Comparison of ENCODE assay signal across 8 mouse cellular contexts in genomic region chr4:152434836-152435235, GRCm38 (mm10). TPM values are rescaled to one million over a fixed set of nuclear protein-coding genes. Genes with fewer than 3 reads are reported as not detected.
DNase-seq lines count a peak whose midpoint lies in the region; ATAC-seq and TF ChIP-seq lines count a peak whose summit lies in the region.

No protein-coding gene starts in this region.

- DNase-seq in cerebellum, adult 11-12 months, result peak; percentile 83
- DNase-seq in forebrain, postnatal 0 days, result peak; percentile 97
- DNase-seq in heart, postnatal 36 days, result peak; percentile 81 to 90
- DNase-seq in layer of hippocampus, adult 11-12 months (ENCODE audit: low spot score), result peak; percentile 93
- peak; percentile 70 to 76 for DNase-seq in lung, adult 18-20 months
- DNase-seq in ovary, adult 18-20 months (ENCODE audit: low spot score), result peak; percentile 40
- peak; percentile 65 for DNase-seq in thymus, adult 2 months

- peaks cover 2% of the 10 kb centered on the region for H3K4me1 ChIP-seq in ES-Bruce4 (ENCODE audit: control insufficient read depth, insufficient read depth, low read length)
- no peaks in the 10 kb centered on the region for H3K4me1 ChIP-seq in forebrain, postnatal 0 days (ENCODE audit: insufficient read depth)
- no peaks in the 10 kb centered on the region for H3K4me1 ChIP-seq in thymus, adult 2 months (replicated peaks; ENCODE audit: control insufficient read depth, insufficient read depth, low read length)

- under 1% methylated on average over 9 of the region's 9 CpGs for WGBS in forebrain, postnatal 0 days
- WGBS in thymus, adult 2 months, result 71% methylated on average over 9 of the region's 9 CpGs

- no peak for TF ChIP-seq EP300 in ES-Bruce4 (IDR thresholded peaks at IDR 0.05; ENCODE audit: insufficient read depth, low read depth, low read length)

- intact Hi-C loops in heart, postnatal 36 days (cut with DNase I), result loop anchor here (1.0 to 2.0 kb wide), 3 partner anchors 102 to 262 kb away; no protein-coding TSS in a partner anchor

- peak overlapping the region; percentile 57 for H3K4me2 ChIP-seq in forebrain, postnatal 0 days (ENCODE audit: low read depth)

- H3K4me3 ChIP-seq in ES-Bruce4 (ENCODE audit: low read depth, low read length), result peak overlapping the region; percentile 19; the same call in 1 of the 2 replicates
- peak overlapping the region; percentile 29 for H3K4me3 ChIP-seq in forebrain, postnatal 0 days (ENCODE audit: low read depth, low read length)
- H3K4me3 ChIP-seq in thymus, adult 2 months (ENCODE audit: control insufficient read depth, insufficient read depth, low read length), result no peak overlapping the region

- H3K9me3 ChIP-seq in ES-Bruce4 (replicated peaks; ENCODE audit: control insufficient read depth, insufficient read depth, low read length, poor library complexity, severe bottlenecking), result no peaks in the 10 kb centered on the region
- H3K9me3 ChIP-seq in forebrain, postnatal 0 days (ENCODE audit: low read length), result no peaks in the 10 kb centered on the region

- no peak overlapping the region for H3K27ac ChIP-seq in ES-Bruce4 (ENCODE audit: insufficient read depth, low read length)
- 0 out of 2 replicates have a peak overlapping the region, but pooled peaks have one; percentile 30 for H3K27ac ChIP-seq in forebrain, postnatal 0 days (ENCODE audit: low read depth, low read length)
- H3K27ac ChIP-seq in thymus, adult 2 months (ENCODE audit: control insufficient read depth, insufficient read depth, low read length), result no peak overlapping the region

- peak; percentile 98 for TF ChIP-seq CTCF in ES-Bruce4 (IDR thresholded peaks at IDR 0.05; ENCODE audit: low read depth, low read length)
- peak; percentile 96 for TF ChIP-seq CTCF in forebrain, postnatal 0 days (IDR thresholded peaks at IDR 0.05; ENCODE audit: low read depth)
- TF ChIP-seq CTCF in thymus, adult 2 months (IDR thresholded peaks at IDR 0.05; ENCODE audit: borderline replicate concordance, control insufficient read depth, extremely low read depth, insufficient read depth, low read length, poor library complexity), result peak; percentile 64; the same call in 1 of the 2 replicates

- H3K36me3 ChIP-seq in ES-Bruce4 (ENCODE audit: control insufficient read depth, insufficient read depth, low read length, poor library complexity, severe bottlenecking), result no peaks in the 10 kb centered on the region
- H3K36me3 ChIP-seq in forebrain, postnatal 0 days (ENCODE audit: insufficient read depth), result no peaks in the 10 kb centered on the region
- no peaks in the 10 kb centered on the region for H3K36me3 ChIP-seq in thymus, adult 2 months (ENCODE audit: control insufficient read depth, insufficient read depth, low read length)

- H3K9ac ChIP-seq in ES-Bruce4 (ENCODE audit: low read depth, poor library complexity, severe bottlenecking), result no peak overlapping the region; the same call in 1 of the 2 replicates
- H3K9ac ChIP-seq in forebrain, postnatal 0 days, result peak overlapping the region; percentile 40; the same call in 1 of the 2 replicates

- no peaks in the 10 kb centered on the region for H3K27me3 ChIP-seq in ES-Bruce4 (ENCODE audit: control insufficient read depth, insufficient read depth, low read length, poor library complexity, severe bottlenecking)
- no peaks in the 10 kb centered on the region for H3K27me3 ChIP-seq in forebrain, postnatal 0 days (ENCODE audit: insufficient read depth, low read length)
- no peaks in the 10 kb centered on the region for H3K27me3 ChIP-seq in thymus, adult 2 months (ENCODE audit: control insufficient read depth, insufficient read depth, low read length)

- peak; percentile 99 for ATAC-seq in forebrain, postnatal 0 days

- no peak for TF ChIP-seq POLR2A in ES-Bruce4 (IDR thresholded peaks at IDR 0.05; ENCODE audit: insufficient read depth, low read length)
- no peak for TF ChIP-seq POLR2A in thymus, adult 2 months (IDR thresholded peaks at IDR 0.05; ENCODE audit: control insufficient read depth, extremely low read depth, insufficient read depth, low read length, poor library complexity)

RNA-seq across cellular contexts. Expression of gene Nphp4, which starts 41.7 kb away (rescaled TPM):
- 4.8 and 5.2 TPM in 2 replicates for polyA plus RNA-seq in ES-Bruce4 (2011; ENCODE audit: insufficient read depth, insufficient read length, low read depth, missing spikeins)
- total RNA-seq in forebrain, postnatal 0 days (2014; rRNA removed), result 5.5 and 6.5 TPM in 2 replicates
- 2.6 and 3.5 TPM in 2 replicates for polyA plus RNA-seq in forebrain, postnatal 0 days (2015; fragmentation: Nextera tagmentation; extraction: Ambion mirVana)
- under 1 TPM; 0.89 to 1.00 TPM for total RNA-seq in heart, postnatal 36 days (2021)
- 3.6 and 4.6 TPM in 2 replicates for polyA plus RNA-seq in thymus, adult 2 months (2012; rRNA removed)

RNA-seq across cellular contexts. Expression of gene Kcnab2, which starts 42.8 kb away (rescaled TPM):
- 2.9 and 3.5 TPM in 2 replicates for polyA plus RNA-seq in ES-Bruce4 (2011; ENCODE audit: insufficient read depth, insufficient read length, low read depth, missing spikeins)
- 31.5 and 38.6 TPM in 2 replicates for total RNA-seq in forebrain, postnatal 0 days (2014; rRNA removed)
- 20.9 and 24.2 TPM in 2 replicates for polyA plus RNA-seq in forebrain, postnatal 0 days (2015; fragmentation: Nextera tagmentation; extraction: Ambion mirVana)
- 1 to 10 TPM; 1.3 to 2.1 TPM for total RNA-seq in heart, postnatal 36 days (2021)
- polyA plus RNA-seq in thymus, adult 2 months (2012; rRNA removed), result 67.3 and 82.6 TPM in 2 replicates

Comparison
In these comparisons a context has a peak if more than half of its experiments do, and no peak if none do; other contexts are left out.
1. DNase-seq: peak in every context shown above with its lines; median percentile 97 in forebrain, postnatal 0 days; 93 in layer of hippocampus, adult 11-12 months; 86 in heart, postnatal 36 days; 83 in cerebellum, adult 11-12 months; 73 in lung, adult 18-20 months; 65 in thymus, adult 2 months; 40 in ovary, adult 18-20 months.